Mouse (Mus musculus): Measurements from ENCODE around the gene Cpped1.

DNA sequence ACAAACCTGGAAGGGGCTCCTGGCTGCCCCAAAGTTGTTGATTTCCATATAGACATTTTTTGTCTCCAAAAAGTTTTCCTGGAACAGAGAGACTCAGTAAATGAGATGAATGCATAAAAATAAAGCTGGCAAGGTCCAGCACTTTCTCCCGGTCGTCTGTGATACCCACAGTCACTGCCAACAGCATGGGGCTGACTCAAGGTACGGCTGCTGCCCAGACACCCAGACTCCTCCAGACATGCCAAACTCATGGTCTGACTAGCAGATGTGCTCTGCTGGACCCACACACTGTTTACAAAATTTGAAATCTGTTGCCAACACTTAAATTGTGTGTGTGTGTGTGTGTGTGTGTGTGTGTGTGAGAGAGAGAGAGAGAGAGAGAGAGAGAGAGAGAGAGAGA, 14.4 kb downstream of the Cpped1 start:
- TF ChIP-seq CTCF (conservative IDR thresholded peaks at IDR 0.05 in 1 of 2, IDR thresholded peaks at IDR 0.05 in 1 of 2; ENCODE audit: low read depth in 2 of 2, low read length in 2 of 2) (no peak), POLR2A (IDR thresholded peaks at IDR 0.05; ENCODE audit: low read depth, low read length) (no peak), BHLHE40 (IDR thresholded peaks at IDR 0.05; ENCODE audit: low read depth, low read length) (no peak), ZC3H11A (IDR thresholded peaks at IDR 0.05; ENCODE audit: low read depth, low read length) (no peak), USF1 (IDR thresholded peaks at IDR 0.05; ENCODE audit: low read depth, low read length) (no peak), UBTF (IDR thresholded peaks at IDR 0.05; ENCODE audit: low read depth, low read length) (no peak), ELF1 (IDR thresholded peaks at IDR 0.05; ENCODE audit: low read depth, low read length) (no peak), MEF2A (IDR thresholded peaks at IDR 0.05; ENCODE audit: borderline replicate concordance, low read depth, low read length) (no peak), HCFC1 (IDR thresholded peaks at IDR 0.05; ENCODE audit: low read depth, low read length) (no peak), MAZ (IDR thresholded peaks at IDR 0.05; ENCODE audit: low read depth, low read length) (no peak), MAFK (IDR thresholded peaks at IDR 0.05; ENCODE audit: insufficient replicate concordance, low read length) (no peak)

Data from CH12.LX (cell line).